Mouse (Mus musculus): ENCODE measurements around the gene Sec14l3. TPM values are rescaled to one million over a fixed set of nuclear protein-coding genes. Genes with fewer than 3 reads are reported as not detected.

The Sec14l3 gene
- polyA plus RNA-seq, 1 experiment = not detected

- no peak overlapping the region for H3K27ac ChIP-seq (ENCODE audit: insufficient read depth, low read depth, low read length)
These were observed 11.1 kb upstream of the Sec14l3 start for GRCm38 (mm10) chr11:4053586-4053985.

GRCm38 (mm10) chr11:4060866-4061575 is 3.6 kb upstream of the Sec14l3 start:
- H3K36me3 ChIP-seq (ENCODE audit: control insufficient read depth, insufficient read depth, low read length) = no peaks in the 10 kb centered on the region
- WGBS = 38% methylated on average over 5 of the region's 5 CpGs
- no peak for TF ChIP-seq CTCF (IDR thresholded peaks at IDR 0.05; ENCODE audit: extremely low read depth, insufficient read length, insufficient replicate concordance, low read depth, low read length)
- no peak for TF ChIP-seq POLR2A (IDR thresholded peaks at IDR 0.05; ENCODE audit: low read depth, low read length)
- H3K4me1 ChIP-seq (ENCODE audit: control insufficient read depth, insufficient read depth, insufficient read length, low read length) = no peaks in the 10 kb centered on the region
- H3K4me3 ChIP-seq (ENCODE audit: low read depth, low read length) = no peak overlapping the region
- no peaks in the 10 kb centered on the region for H3K27me3 ChIP-seq (ENCODE audit: control insufficient read depth, insufficient read depth, low read length)
- H3K27ac ChIP-seq (ENCODE audit: insufficient read depth, low read depth, low read length) = no peak overlapping the region

More at GRCm38 (mm10) chr11:4053586-4053985, 11.1 kb upstream of the Sec14l3 start:
- H3K36me3 ChIP-seq (ENCODE audit: control insufficient read depth, insufficient read depth, low read length) = no peaks in the 10 kb centered on the region
- H3K4me3 ChIP-seq (ENCODE audit: low read depth, low read length) = no peak overlapping the region
- TF ChIP-seq POLR2A (IDR thresholded peaks at IDR 0.05; ENCODE audit: low read depth, low read length) (no peak), CTCF (IDR thresholded peaks at IDR 0.05; ENCODE audit: extremely low read depth, insufficient read length, insufficient replicate concordance, low read depth, low read length) (peak; percentile 84; the same call in 1 of the 2 replicates)
- 16% methylated on average over 5 of the region's 5 CpGs for WGBS
- H3K27me3 ChIP-seq (ENCODE audit: control insufficient read depth, insufficient read depth, low read length) = no peaks in the 10 kb centered on the region
- H3K4me1 ChIP-seq (ENCODE audit: control insufficient read depth, insufficient read depth, insufficient read length, low read length) = no peaks in the 10 kb centered on the region

- Histone ChIP-seq H3K36me3 (ENCODE audit: control insufficient read depth, insufficient read depth, low read length) (no peaks in the 10 kb centered on the region), H3K4me1 (ENCODE audit: control insufficient read depth, insufficient read depth, insufficient read length, low read length) (no peaks in the 10 kb centered on the region), H3K27ac (ENCODE audit: insufficient read depth, low read depth, low read length) (no peak overlapping the region), H3K27me3 (ENCODE audit: control insufficient read depth, insufficient read depth, low read length) (no peaks in the 10 kb centered on the region), H3K4me3 (ENCODE audit: low read depth, low read length) (no peak overlapping the region)
- WGBS = 87% methylated on average over 4 of the region's 4 CpGs
- TF ChIP-seq CTCF (IDR thresholded peaks at IDR 0.05; ENCODE audit: extremely low read depth, insufficient read length, insufficient replicate concordance, low read depth, low read length) (no peak), POLR2A (IDR thresholded peaks at IDR 0.05; ENCODE audit: low read depth, low read length) (no peak)
These were observed 2.1 kb upstream of the Sec14l3 start for GRCm38 (mm10) chr11:4062523-4062922.

DNA sequence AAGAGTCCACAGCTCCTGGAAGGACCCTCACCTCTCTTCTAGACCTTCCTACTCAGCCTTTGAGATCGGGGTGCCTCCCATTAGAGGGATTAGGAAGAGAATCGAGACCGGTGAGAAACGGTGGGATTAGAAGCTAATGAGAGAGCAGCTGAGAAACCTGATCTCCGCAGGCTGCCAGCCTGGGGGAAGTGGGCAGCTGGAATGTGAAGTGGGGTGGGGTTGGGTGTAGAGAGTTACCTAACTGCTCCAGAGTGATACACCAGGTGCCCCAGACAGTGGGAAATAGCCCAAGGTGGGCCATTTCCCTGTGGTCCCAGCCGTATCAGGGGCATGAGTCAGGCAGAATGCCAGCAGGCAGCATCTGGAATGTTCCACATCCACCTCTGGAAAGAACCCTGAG is 1.7 kb upstream of the Sec14l3 start:
- no peaks in the 10 kb centered on the region for H3K4me1 ChIP-seq (ENCODE audit: control insufficient read depth, insufficient read depth, insufficient read length, low read length)
- no peak overlapping the region for H3K27ac ChIP-seq (ENCODE audit: insufficient read depth, low read depth, low read length)
- H3K36me3 ChIP-seq (ENCODE audit: control insufficient read depth, insufficient read depth, low read length) = no peaks in the 10 kb centered on the region
- TF ChIP-seq POLR2A (IDR thresholded peaks at IDR 0.05; ENCODE audit: low read depth, low read length) = no peak
- no peak for TF ChIP-seq CTCF (IDR thresholded peaks at IDR 0.05; ENCODE audit: extremely low read depth, insufficient read length, insufficient replicate concordance, low read depth, low read length)
- no peaks in the 10 kb centered on the region for H3K27me3 ChIP-seq (ENCODE audit: control insufficient read depth, insufficient read depth, low read length)
- WGBS = 50% methylated on average over 6 of the region's 6 CpGs
- H3K4me3 ChIP-seq (ENCODE audit: low read depth, low read length) = no peak overlapping the region

DNA sequence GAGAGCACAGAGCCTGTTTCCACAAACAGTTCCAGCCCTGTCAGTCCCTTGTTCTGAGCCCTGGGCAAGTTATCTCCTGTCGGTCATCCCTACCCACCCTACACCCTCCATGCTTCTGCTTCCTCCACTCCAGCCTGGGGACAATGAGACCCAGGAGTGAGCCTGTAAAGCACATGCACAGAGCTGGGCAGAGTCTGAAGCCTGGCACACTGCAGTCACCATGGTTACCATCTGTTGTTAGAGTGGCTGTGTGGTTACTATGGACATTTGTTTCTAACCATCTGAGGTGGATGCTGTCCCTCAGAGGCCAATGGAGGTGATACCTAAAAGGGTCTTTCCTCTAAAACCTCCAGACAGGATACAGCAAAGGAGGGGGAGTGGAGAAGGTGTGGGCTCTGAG is 5.0 kb downstream of the Sec14l3 start:
- TF ChIP-seq CTCF (IDR thresholded peaks at IDR 0.05; ENCODE audit: extremely low read depth, insufficient read length, insufficient replicate concordance, low read depth, low read length) (no peak), POLR2A (IDR thresholded peaks at IDR 0.05; ENCODE audit: low read depth, low read length) (no peak)
- H3K36me3 ChIP-seq (ENCODE audit: control insufficient read depth, insufficient read depth, low read length) = no peaks in the 10 kb centered on the region
- WGBS = 48% methylated on average over 1 of the region's 1 CpGs
- no peaks in the 10 kb centered on the region for H3K4me1 ChIP-seq (ENCODE audit: control insufficient read depth, insufficient read depth, insufficient read length, low read length)
- H3K4me3 ChIP-seq (ENCODE audit: low read depth, low read length) = no peak overlapping the region
- no peak overlapping the region for H3K27ac ChIP-seq (ENCODE audit: insufficient read depth, low read depth, low read length)
- H3K27me3 ChIP-seq (ENCODE audit: control insufficient read depth, insufficient read depth, low read length) = no peaks in the 10 kb centered on the region

DNA sequence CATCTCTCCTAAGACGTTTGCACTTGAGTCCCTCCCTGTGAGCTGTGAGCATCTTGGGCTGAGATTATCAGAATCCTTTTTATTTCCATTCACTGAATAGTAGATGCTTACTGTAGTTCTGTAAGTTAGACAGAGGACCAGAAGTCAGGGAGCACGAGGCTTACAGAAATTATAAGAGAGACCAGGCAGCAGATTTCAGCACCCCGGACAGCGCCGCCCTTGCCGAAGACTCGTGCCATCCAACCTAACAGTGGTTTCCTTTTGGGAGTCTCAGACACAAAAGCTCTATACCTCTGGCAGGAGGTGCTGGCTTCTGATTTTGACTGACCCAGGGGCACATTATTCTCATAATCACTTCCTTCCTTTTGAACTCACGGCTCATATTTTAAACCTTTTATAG is 12.0 kb downstream of the Sec14l3 start:
- WGBS = 11% methylated on average over 8 of the region's 8 CpGs
- Histone ChIP-seq H3K4me1 (ENCODE audit: control insufficient read depth, insufficient read depth, insufficient read length, low read length) (no peaks in the 10 kb centered on the region), H3K36me3 (ENCODE audit: control insufficient read depth, insufficient read depth, low read length) (no peaks in the 10 kb centered on the region), H3K27ac (ENCODE audit: insufficient read depth, low read depth, low read length) (no peak overlapping the region), H3K27me3 (ENCODE audit: control insufficient read depth, insufficient read depth, low read length) (no peaks in the 10 kb centered on the region), H3K4me3 (ENCODE audit: low read depth, low read length) (no peak overlapping the region)
- TF ChIP-seq CTCF (IDR thresholded peaks at IDR 0.05; ENCODE audit: extremely low read depth, insufficient read length, insufficient replicate concordance, low read depth, low read length) (no peak), POLR2A (IDR thresholded peaks at IDR 0.05; ENCODE audit: low read depth, low read length) (no peak)

DNA sequence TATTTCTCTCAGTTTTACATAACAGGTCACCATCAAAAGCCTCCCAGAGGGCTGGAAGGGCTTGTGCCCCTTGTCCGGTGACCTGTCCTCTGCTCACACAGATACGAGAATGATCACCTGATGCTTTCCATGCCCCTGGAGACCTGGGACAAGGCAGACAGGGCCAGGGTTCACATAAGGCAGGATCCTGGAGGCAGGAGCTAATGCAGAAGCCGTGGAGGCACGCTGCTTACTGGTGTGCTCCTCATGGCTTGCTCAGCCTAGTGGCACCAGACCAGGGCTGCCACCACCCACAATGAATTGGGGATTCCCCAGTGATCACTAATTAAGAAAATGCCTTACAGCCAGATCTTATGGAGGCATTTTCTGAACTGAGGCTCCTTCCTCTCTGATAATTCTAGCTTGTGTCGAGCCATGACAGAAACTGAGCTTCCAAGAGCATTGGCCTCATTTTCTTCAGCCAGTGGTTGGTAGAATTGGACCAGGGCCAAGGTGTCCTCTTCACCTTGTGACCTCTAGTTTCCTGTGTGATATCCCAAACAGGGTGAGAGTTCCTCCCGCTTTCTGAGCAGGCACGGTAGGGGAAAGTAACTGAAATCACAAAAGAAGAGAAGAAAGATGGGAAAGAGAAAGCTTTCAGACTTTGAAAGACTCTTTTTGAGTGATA is 13.8 kb downstream of the Sec14l3 start:
- Histone ChIP-seq H3K27me3 (ENCODE audit: control insufficient read depth, insufficient read depth, low read length) (no peaks in the 10 kb centered on the region), H3K36me3 (ENCODE audit: control insufficient read depth, insufficient read depth, low read length) (no peaks in the 10 kb centered on the region), H3K4me3 (ENCODE audit: low read depth, low read length) (no peak overlapping the region), H3K4me1 (ENCODE audit: control insufficient read depth, insufficient read depth, insufficient read length, low read length) (no peaks in the 10 kb centered on the region), H3K27ac (ENCODE audit: insufficient read depth, low read depth, low read length) (no peak overlapping the region)
- 76% methylated on average over 7 of the region's 7 CpGs for WGBS
- no peak for TF ChIP-seq POLR2A (IDR thresholded peaks at IDR 0.05; ENCODE audit: low read depth, low read length)
- no peak for TF ChIP-seq CTCF (IDR thresholded peaks at IDR 0.05; ENCODE audit: extremely low read depth, insufficient read length, insufficient replicate concordance, low read depth, low read length)

Data from small intestine, adult 2 months (tissue).